Mouse (Mus musculus): ENCODE measurements at regions not wholly inside any gene's neighbourhood (a gene's known extent, or its start where the extent isn't known, plus 50 kb on each side); places are given as distances from the start of the nearest gene placed in this dataset.

- no peaks in the 10 kb centered on the region for H3K9me3 ChIP-seq
- H3K4me1 ChIP-seq, result no peaks in the 10 kb centered on the region
- no peak overlapping the region for H3K4me2 ChIP-seq (replicated peaks)
- H3K4me3 ChIP-seq, result no peak overlapping the region
- no peaks in the 10 kb centered on the region for H3K36me3 ChIP-seq
- 100% methylated on average over 1 of the region's 1 CpGs for WGBS
- H3K9ac ChIP-seq (replicated peaks), result no peak overlapping the region
- no peak for ATAC-seq (replicated peaks)
- H3K27me3 ChIP-seq, result no peaks in the 10 kb centered on the region
- H3K27ac ChIP-seq (replicated peaks), result no peak overlapping the region
Observed at GRCm38 (mm10) chr1:18531702-18532101, 266.8 kb upstream of the Defb41 start.

GRCm38 (mm10) chr1:18524485-18524884 is 259.5 kb upstream of the Defb41 start:
- Histone ChIP-seq H3K4me1 (no peaks in the 10 kb centered on the region), H3K4me3 (no peak overlapping the region), H3K4me2 (replicated peaks) (no peak overlapping the region), H3K36me3 (no peaks in the 10 kb centered on the region), H3K9me3 (no peaks in the 10 kb centered on the region), H3K27ac (replicated peaks) (no peak overlapping the region), H3K27me3 (no peaks in the 10 kb centered on the region), H3K9ac (replicated peaks) (no peak overlapping the region)
- 85% methylated on average over 2 of the region's 2 CpGs for WGBS
- ATAC-seq (replicated peaks), result no peak

DNA sequence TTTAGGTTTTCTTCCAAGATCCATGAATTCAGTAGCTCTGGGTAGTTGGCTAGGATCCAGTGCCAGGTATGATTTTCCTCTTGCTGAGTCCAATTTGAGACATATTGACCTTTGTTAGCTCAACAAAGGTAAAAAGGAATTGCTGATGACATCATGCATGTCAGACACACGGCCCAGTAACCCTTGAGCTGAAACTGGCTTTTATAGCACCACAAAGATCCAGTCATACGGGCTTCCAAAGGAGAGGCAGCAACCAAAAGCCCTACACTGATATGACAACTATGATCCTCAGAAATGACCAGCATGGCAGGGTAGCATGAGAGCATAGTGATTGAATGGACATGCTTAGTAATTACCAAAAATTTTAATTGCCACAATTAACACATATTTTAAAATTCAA is 258.0 kb upstream of the Defb41 start:
- no peaks in the 10 kb centered on the region for H3K27me3 ChIP-seq

GRCm38 (mm10) chr1:18512764-18513163 is 247.8 kb upstream of the Defb41 start:
- no peaks in the 10 kb centered on the region for H3K4me1 ChIP-seq
- ATAC-seq (replicated peaks), result no peak
- no peak overlapping the region for H3K9ac ChIP-seq (replicated peaks)
- WGBS, result 40% methylated on average over 3 of the region's 3 CpGs
- no peaks in the 10 kb centered on the region for H3K9me3 ChIP-seq
- H3K4me2 ChIP-seq (replicated peaks), result no peak overlapping the region
- H3K27me3 ChIP-seq, result no peaks in the 10 kb centered on the region
- H3K4me3 ChIP-seq, result no peak overlapping the region
- no peak overlapping the region for H3K27ac ChIP-seq (replicated peaks)
- no peaks in the 10 kb centered on the region for H3K36me3 ChIP-seq

More for the DNA sequence above, 258.0 kb upstream of the Defb41 start:
- no peak overlapping the region for H3K4me3 ChIP-seq
- H3K27ac ChIP-seq (replicated peaks), result no peak overlapping the region
- 68% methylated on average over 2 of the region's 2 CpGs for WGBS
- H3K4me2 ChIP-seq (replicated peaks), result no peak overlapping the region
- ATAC-seq (replicated peaks), result no peak
- H3K9me3 ChIP-seq, result no peaks in the 10 kb centered on the region
- no peaks in the 10 kb centered on the region for H3K36me3 ChIP-seq
- no peak overlapping the region for H3K9ac ChIP-seq (replicated peaks)
- no peaks in the 10 kb centered on the region for H3K4me1 ChIP-seq

- ATAC-seq (replicated peaks), result no peak
- Histone ChIP-seq H3K4me1 (no peaks in the 10 kb centered on the region), H3K4me2 (replicated peaks) (no peak overlapping the region), H3K27me3 (no peaks in the 10 kb centered on the region), H3K4me3 (no peak overlapping the region), H3K9ac (replicated peaks) (no peak overlapping the region), H3K9me3 (no peaks in the 10 kb centered on the region), H3K36me3 (no peaks in the 10 kb centered on the region), H3K27ac (replicated peaks) (no peak overlapping the region)
- WGBS, result 73% methylated on average over 3 of the region's 3 CpGs
Observed at GRCm38 (mm10) chr1:18498556-18498955, 233.6 kb upstream of the Defb41 start.

DNA sequence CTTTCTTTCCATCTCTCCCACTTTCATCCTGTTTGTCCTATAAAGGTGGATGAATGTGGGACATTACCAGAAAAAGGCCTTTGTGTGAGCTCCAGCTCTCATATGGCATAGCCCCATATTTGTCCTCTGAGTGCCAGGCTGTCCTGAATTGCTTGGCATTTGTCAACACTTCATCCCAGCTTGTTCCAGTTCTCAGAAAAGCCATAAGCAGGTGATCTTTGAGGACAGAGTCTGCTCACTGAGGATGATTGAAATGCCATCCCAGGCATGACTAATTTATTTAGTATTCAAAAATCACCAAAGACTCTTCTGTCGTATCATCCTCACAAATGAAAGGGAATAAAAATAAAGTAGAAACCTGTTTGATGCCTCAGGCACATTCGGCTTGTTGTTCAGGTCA is 203.6 kb upstream of the Defb41 start:
- ATAC-seq (replicated peaks), result no peak
- H3K4me2 ChIP-seq (replicated peaks), result no peak overlapping the region
- H3K4me1 ChIP-seq, result peaks cover 5% of the 10 kb centered on the region; the same call in 1 of the 2 replicates
- H3K27me3 ChIP-seq, result no peaks in the 10 kb centered on the region
- WGBS, result 78% methylated on average over 2 of the region's 2 CpGs
- H3K27ac ChIP-seq (replicated peaks), result no peak overlapping the region
- no peaks in the 10 kb centered on the region for H3K36me3 ChIP-seq
- H3K4me3 ChIP-seq, result no peak overlapping the region
- no peak overlapping the region for H3K9ac ChIP-seq (replicated peaks)
- H3K9me3 ChIP-seq, result no peaks in the 10 kb centered on the region

GRCm38 (mm10) chr1:18465303-18465829 is 200.4 kb upstream of the Defb41 start:
- peak; percentile 84 for ATAC-seq (replicated peaks)
- WGBS, result 40% methylated on average over 3 of the region's 3 CpGs
- Histone ChIP-seq H3K27ac (replicated peaks) (no peak overlapping the region), H3K27me3 (no peaks in the 10 kb centered on the region), H3K4me1 (peaks cover 8% of the 10 kb centered on the region; the same call in 1 of the 2 replicates), H3K4me2 (replicated peaks) (no peak overlapping the region), H3K36me3 (no peaks in the 10 kb centered on the region), H3K9ac (replicated peaks) (no peak overlapping the region), H3K9me3 (no peaks in the 10 kb centered on the region), H3K4me3 (no peak overlapping the region)

DNA sequence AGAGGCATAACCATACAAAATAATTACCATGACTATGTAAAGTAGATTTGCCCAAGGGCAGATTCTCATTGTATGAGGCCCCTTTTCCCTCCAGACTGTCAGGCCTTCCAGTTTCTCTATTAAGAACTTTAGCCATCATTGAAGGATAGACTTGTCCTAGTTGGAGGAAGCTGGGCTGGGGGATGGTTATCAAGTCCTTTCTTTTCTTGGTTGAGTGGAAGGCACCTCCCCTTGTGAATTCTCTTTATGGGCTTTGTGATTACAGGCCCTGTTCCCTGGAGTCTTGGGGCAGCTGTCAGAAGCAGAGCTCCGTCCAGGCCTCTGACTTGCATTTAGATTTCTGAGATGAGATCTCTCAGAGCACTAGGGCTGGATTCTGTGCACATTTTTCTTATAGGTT is 198.3 kb upstream of the Defb41 start:
- no peak overlapping the region for H3K4me3 ChIP-seq
- no peaks in the 10 kb centered on the region for H3K36me3 ChIP-seq
- no peaks in the 10 kb centered on the region for H3K9me3 ChIP-seq
- H3K9ac ChIP-seq (replicated peaks), result no peak overlapping the region
- no peak overlapping the region for H3K27ac ChIP-seq (replicated peaks)
- peaks cover 8% of the 10 kb centered on the region; the same call in 1 of the 2 replicates for H3K4me1 ChIP-seq
- H3K27me3 ChIP-seq, result no peaks in the 10 kb centered on the region
- H3K4me2 ChIP-seq (replicated peaks), result no peak overlapping the region
- WGBS, result 35% methylated on average over 1 of the region's 1 CpGs
- ATAC-seq (replicated peaks), result 0 out of 2 replicates have a peak, but pooled peaks have one; percentile 20

GRCm38 (mm10) chr1:18416297-18416732 is 151.4 kb upstream of the Defb41 start:
- no peak overlapping the region for H3K9ac ChIP-seq (replicated peaks)
- no peaks in the 10 kb centered on the region for H3K36me3 ChIP-seq
- 6% methylated on average over 3 of the region's 3 CpGs for WGBS
- H3K4me1 ChIP-seq, result peaks cover 7% of the 10 kb centered on the region; the same call in 1 of the 2 replicates
- H3K27ac ChIP-seq (replicated peaks), result no peak overlapping the region; the same call in 1 of the 2 replicates
- H3K4me3 ChIP-seq, result no peak overlapping the region
- no peaks in the 10 kb centered on the region for H3K9me3 ChIP-seq
- no peak overlapping the region for H3K4me2 ChIP-seq (replicated peaks)
- H3K27me3 ChIP-seq, result no peaks in the 10 kb centered on the region
- peak; percentile 60 for ATAC-seq (replicated peaks)

GRCm38 (mm10) chr1:18415879-18416278 is 150.9 kb upstream of the Defb41 start:
- Histone ChIP-seq H3K9me3 (no peaks in the 10 kb centered on the region), H3K4me2 (replicated peaks) (no peak overlapping the region), H3K9ac (replicated peaks) (no peak overlapping the region), H3K4me1 (peaks cover 7% of the 10 kb centered on the region; the same call in 1 of the 2 replicates), H3K27ac (replicated peaks) (no peak overlapping the region; the same call in 1 of the 2 replicates), H3K36me3 (no peaks in the 10 kb centered on the region), H3K4me3 (no peak overlapping the region), H3K27me3 (no peaks in the 10 kb centered on the region)
- 0 out of 2 replicates have a peak, but pooled peaks have one; percentile 35 for ATAC-seq (replicated peaks)
- WGBS, result 5% methylated on average over 2 of the region's 2 CpGs

DNA sequence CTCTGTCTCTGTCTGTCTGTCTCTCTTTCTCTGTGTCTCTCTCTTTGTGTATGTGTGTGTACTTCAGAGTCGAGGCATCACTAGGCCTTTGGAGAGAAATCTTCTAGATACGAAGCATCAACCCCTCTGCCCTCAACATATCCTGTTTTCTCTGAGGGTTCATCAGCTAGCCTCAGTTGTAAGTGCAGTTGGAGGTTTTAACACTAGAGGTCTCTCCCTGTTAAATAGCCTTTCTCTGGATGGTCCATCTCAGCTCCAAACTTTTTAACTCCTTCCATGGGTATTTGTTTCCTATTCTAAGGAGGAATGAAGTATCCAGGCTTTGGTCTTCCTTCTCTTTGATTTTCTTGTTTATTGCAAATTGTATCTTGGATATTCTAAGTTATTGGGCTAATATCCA is 147.8 kb upstream of the Defb41 start:
- no peak for ATAC-seq (replicated peaks)
- Histone ChIP-seq H3K27ac (replicated peaks) (no peak overlapping the region), H3K4me3 (no peak overlapping the region), H3K4me2 (replicated peaks) (no peak overlapping the region), H3K9me3 (no peaks in the 10 kb centered on the region), H3K27me3 (no peaks in the 10 kb centered on the region), H3K4me1 (peaks cover 7% of the 10 kb centered on the region; the same call in 1 of the 2 replicates), H3K36me3 (no peaks in the 10 kb centered on the region), H3K9ac (replicated peaks) (no peak overlapping the region)
- 72% methylated on average over 2 of the region's 2 CpGs for WGBS

DNA sequence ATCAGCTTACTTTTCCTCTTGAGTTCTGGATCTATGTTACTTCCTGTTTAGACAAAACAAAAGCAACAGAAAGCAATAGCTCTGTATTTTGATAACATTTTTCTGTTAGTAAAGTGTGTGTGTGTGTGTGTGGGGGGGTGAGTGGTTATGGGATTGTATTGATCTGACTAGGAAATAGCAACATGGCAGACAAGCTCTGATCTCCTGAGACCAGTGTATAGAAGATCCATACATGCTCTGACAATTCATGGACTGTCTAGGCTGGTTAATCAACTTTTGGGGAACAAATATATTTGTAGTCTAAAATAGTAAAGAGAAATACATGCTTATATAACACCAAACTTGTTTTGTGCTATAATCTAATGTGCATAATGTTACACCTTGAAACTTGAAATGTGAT is 124.7 kb upstream of the Defb41 start:
- Histone ChIP-seq H3K4me1 (no peaks in the 10 kb centered on the region), H3K9ac (replicated peaks) (no peak overlapping the region), H3K27me3 (no peaks in the 10 kb centered on the region), H3K36me3 (no peaks in the 10 kb centered on the region), H3K4me2 (replicated peaks) (no peak overlapping the region), H3K9me3 (no peaks in the 10 kb centered on the region), H3K4me3 (no peak overlapping the region), H3K27ac (replicated peaks) (no peak overlapping the region)
- ATAC-seq (replicated peaks), result no peak

DNA sequence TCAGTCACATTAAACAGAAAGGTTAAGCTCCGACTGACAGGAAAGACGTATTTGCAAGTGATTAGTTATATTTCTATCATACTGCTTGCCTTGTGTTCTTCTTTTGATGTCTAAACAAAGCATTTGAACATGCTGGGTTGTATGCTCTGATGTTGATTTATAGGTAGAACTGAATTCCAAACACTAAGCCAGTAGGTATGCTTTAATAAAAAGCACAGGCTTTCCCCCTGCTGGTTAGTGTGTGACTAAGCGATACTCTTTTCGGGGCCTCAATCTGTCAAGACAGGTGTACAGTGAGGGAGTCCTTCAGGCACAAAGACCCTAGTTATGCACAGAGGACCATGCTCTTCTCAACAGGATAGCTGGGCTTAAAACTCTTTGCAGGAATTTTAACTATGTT is 119.1 kb upstream of the Defb41 start:
- Histone ChIP-seq H3K27me3 (no peaks in the 10 kb centered on the region), H3K9ac (replicated peaks) (no peak overlapping the region), H3K4me2 (replicated peaks) (no peak overlapping the region), H3K4me1 (no peaks in the 10 kb centered on the region), H3K36me3 (no peaks in the 10 kb centered on the region), H3K9me3 (no peaks in the 10 kb centered on the region), H3K27ac (replicated peaks) (no peak overlapping the region), H3K4me3 (no peak overlapping the region)
- 64% methylated on average over 4 of the region's 4 CpGs for WGBS
- no peak for ATAC-seq (replicated peaks)
